Mouse (Mus musculus) liver, embryonic 14.5 days (tissue): Measurements from ENCODE around the gene C2cd3. TPM values are rescaled to one million over a fixed set of nuclear protein-coding genes. Genes with fewer than 3 reads are reported as not detected.

Source experiments
- ATAC-seq: fragments of 200-750 bp; cut with Nextera tagmentation; 2 replicates; pipeline ENCODE4 v1.8.0; 2017; ENCODE audit warnings: moderate number of reproducible peaks, mild to moderate bottlenecking, moderate library complexity; ENCODE audit not compliant: insufficient read depth
- DNase-seq, 3 experiments: peaks; one replicate each; pipeline ENCODE4 v3.0.0-alpha.2; 2012 to 2013; ENCODE audit warnings: low read depth in 3 of 3, low spot score in 3 of 3
- H3K27ac ChIP-seq: fragments of 300-500 bp; sonication (generic); 2 replicates; pipeline ENCODE4 v1.5.1; 2014; ENCODE audit warnings: moderate library complexity, mild to moderate bottlenecking, control low read depth, inconsistent platforms
- H3K27me3 ChIP-seq: fragments of 300-500 bp; sonication (generic); 2 replicates; pipeline ENCODE4 v1.6.1; 2014; ENCODE audit warnings: mild to moderate bottlenecking, low read length, moderate library complexity; ENCODE audit not compliant: control insufficient read depth, insufficient read depth
- H3K36me3 ChIP-seq: fragments of 300-500 bp; sonication (generic); replicated peaks from 2 replicates; pipeline ENCODE4 v1.6.1; 2014; ENCODE audit warnings: low read depth; ENCODE audit not compliant: control insufficient read depth, insufficient read depth
- H3K4me1 ChIP-seq, 2 experiments: fragments of 200-500 bp in 1 of 2; fragments of 300-500 bp in 1 of 2; sonication (generic) in 1 of 2; replicated peaks; 2 replicates each; pipeline ENCODE4 v1.6.1; 2012 to 2014; ENCODE audit warnings: antibody characterized with exemption in 1 of 2, inconsistent platforms in 1 of 2, low read length in 1 of 2; ENCODE audit not compliant: control insufficient read depth in 2 of 2, insufficient read depth in 2 of 2
- H3K4me2 ChIP-seq: fragments of 300-500 bp; sonication (generic); 2 replicates; pipeline ENCODE4 v1.6.1; 2014; ENCODE audit warnings: low read depth, mild to moderate bottlenecking, control low read depth, moderate library complexity
- H3K4me3 ChIP-seq, 2 experiments: fragments of 200-500 bp in 1 of 2; fragments of 300-500 bp in 1 of 2; sonication (generic) in 1 of 2; 2 replicates each; pipeline ENCODE4 v1.5.1; 2012 to 2014; ENCODE audit warnings: low read depth in 2 of 2, low read length in 2 of 2, mild to moderate bottlenecking in 2 of 2, control low read depth in 1 of 2, inconsistent platforms in 1 of 2, moderate library complexity in 1 of 2; ENCODE audit not compliant: insufficient read depth in 1 of 2
- H3K9ac ChIP-seq: fragments of 300-500 bp; sonication (generic); replicated peaks from 2 replicates; pipeline ENCODE4 v1.6.1; 2014; ENCODE audit warnings: mild to moderate bottlenecking, control low read depth, moderate library complexity
- H3K9me3 ChIP-seq: fragments of 300-500 bp; sonication (generic); 2 replicates; pipeline ENCODE4 v1.6.1; 2016; ENCODE audit warnings: low read length, mixed read lengths; ENCODE audit not compliant: control insufficient read depth
- CTCF ChIP-seq: IDR thresholded peaks from 2 replicates; pipeline ENCODE4 v1.5.1; 2016; ENCODE audit warnings: antibody characterized with exemption, low read depth, control low read depth
- EP300 ChIP-seq: IDR thresholded peaks from 2 replicates; pipeline ENCODE4 v1.6.1; 2016; ENCODE audit warnings: antibody characterized with exemption, low read depth
- WGBS: fragments of 180-500 bp; shearing (Covaris S2); extraction: QIAGEN DNeasy Blood & Tissue Kit; methylation state at CpG from one replicate; pipeline ENCODE4 v1.1.7; 2014; ENCODE audit not compliant: insufficient replicate concordance; 5-methylcytosine and 5-hydroxymethylcytosine counted together
- polyA plus RNA-seq, 2 experiments: library from polyadenylated mRNA; depleted of rRNA in 1 of 2; stranded (reverse) in 1 of 2; unstranded in 1 of 2; fragments of >200 nt; fragmentation: Nextera tagmentation in 1 of 2; extraction: Ambion mirVana in 1 of 2; gene quantifications; 2 replicates each; pipeline versions ENCODE4 v1.2.1 to v1.2.3; 2012 to 2014

The C2cd3 gene
- polyA plus RNA-seq, 2 experiments, result 9.1 to 10.2 TPM

- Histone ChIP-seq H3K4me1 (no peaks in the 10 kb centered on the region; a peak in 1 of 4 replicates), H3K36me3 (no peaks in the 10 kb centered on the region), H3K27me3 (no peaks in the 10 kb centered on the region), H3K4me3 (no peak overlapping the region), H3K9ac (no peak overlapping the region), H3K27ac (no peak overlapping the region), H3K9me3 (no peaks in the 10 kb centered on the region), H3K4me2 (no peak overlapping the region)
- DNase-seq (no peak), ATAC-seq (no peak)
- TF ChIP-seq EP300 (no peak), CTCF (no peak)
Measured at GRCm38 (mm10) chr7:100357856-100358255, 14.2 kb upstream of the C2cd3 start.

- no peaks in the 10 kb centered on the region for H3K36me3 ChIP-seq
- H3K4me1 ChIP-seq, result no peaks in the 10 kb centered on the region; a peak in 1 of 4 replicates
- DNase-seq (no peak), ATAC-seq (no peak)
- no peaks in the 10 kb centered on the region for H3K27me3 ChIP-seq
- no peak overlapping the region for H3K4me3 ChIP-seq
- H3K9ac ChIP-seq, result no peak overlapping the region
- H3K27ac ChIP-seq, result no peak overlapping the region
- TF ChIP-seq CTCF (no peak), EP300 (no peak)
- no peak overlapping the region for H3K4me2 ChIP-seq
- 72% methylated on average over 2 of the region's 2 CpGs for WGBS
- H3K9me3 ChIP-seq, result no peaks in the 10 kb centered on the region
Measured at GRCm38 (mm10) chr7:100363162-100363561, 8.9 kb upstream of the C2cd3 start.

- no peaks in the 10 kb centered on the region; the same call in 1 of the 2 replicates for H3K36me3 ChIP-seq
- H3K9ac ChIP-seq, result no peak overlapping the region
- no peak for ATAC-seq
- H3K9me3 ChIP-seq, result no peaks in the 10 kb centered on the region
- no peak overlapping the region for H3K4me3 ChIP-seq
- TF ChIP-seq CTCF, result no peak
- TF ChIP-seq EP300, result no peak
- H3K4me1 ChIP-seq, result peaks cover 0 to 3% of the 10 kb centered on the region in 2 experiments; a peak in 1 of 4 replicates
- H3K27me3 ChIP-seq, result no peaks in the 10 kb centered on the region
- 39% methylated on average over 6 of the region's 6 CpGs for WGBS
- no peak overlapping the region for H3K4me2 ChIP-seq
- H3K27ac ChIP-seq, result no peak overlapping the region
- DNase-seq, result no peak
Measured at GRCm38 (mm10) chr7:100364888-100365287, 7.1 kb upstream of the C2cd3 start.

- H3K4me1 ChIP-seq, result peaks cover 8 to 12% of the 10 kb centered on the region in 2 experiments
- 6% methylated on average over 17 of the region's 17 CpGs for WGBS
- peak in 1 of 3 experiments; percentile 23 for DNase-seq
Measured at GRCm38 (mm10) chr7:100372452-100372980, 483 bp downstream of the C2cd3 start.

GRCm38 (mm10) chr7:100378257-100378656, 6.2 kb downstream of the C2cd3 start:
- Histone ChIP-seq H3K9ac (no peak overlapping the region), H3K4me1 (peaks cover 0 to 2% of the 10 kb centered on the region in 2 experiments; a peak in 1 of 4 replicates), H3K9me3 (no peaks in the 10 kb centered on the region), H3K27ac (no peak overlapping the region), H3K27me3 (no peaks in the 10 kb centered on the region), H3K4me3 (no peak overlapping the region), H3K4me2 (no peak overlapping the region), H3K36me3 (peaks cover 35% of the 10 kb centered on the region)
- no peak for DNase-seq
- TF ChIP-seq CTCF (no peak), EP300 (no peak)
- no peak for ATAC-seq
- WGBS, result 72% methylated on average over 2 of the region's 2 CpGs

More at GRCm38 (mm10) chr7:100372452-100372980, 483 bp downstream of the C2cd3 start:
- no peak for TF ChIP-seq CTCF
- no peak for TF ChIP-seq EP300
- Histone ChIP-seq H3K4me3 (peak overlapping the region; percentile 68 to 85), H3K36me3 (peaks cover 13% of the 10 kb centered on the region), H3K27ac (peak overlapping the region; percentile 65), H3K9me3 (no peaks in the 10 kb centered on the region), H3K27me3 (no peaks in the 10 kb centered on the region), H3K9ac (peak overlapping the region; percentile 77), H3K4me2 (peak overlapping the region; percentile 93)
- no peak for ATAC-seq
